Mouse (Mus musculus): ENCODE data around the gene Abt1. TPM values are rescaled to one million over a fixed set of nuclear protein-coding genes. Genes with fewer than 3 reads are reported as not detected.

Abt1 gene
- polyA plus RNA-seq, 1 experiment from 2014 or later = 14.6 TPM

GRCm38 (mm10) chr13:23444451-23444850, 20.8 kb upstream of the Abt1 start:
- H3K4me1 ChIP-seq (ENCODE audit: insufficient read depth, low read length) = peaks cover 14% of the 10 kb centered on the region
- H3K9me3 ChIP-seq (ENCODE audit: low read length) = no peaks in the 10 kb centered on the region
- H3K4me3 ChIP-seq (ENCODE audit: low read length) = no peak overlapping the region
- peak overlapping the region; percentile 83 for H3K4me2 ChIP-seq (replicated peaks; ENCODE audit: low read depth, low read length)
- H3K27me3 ChIP-seq (ENCODE audit: insufficient read depth, low read length) = no peaks in the 10 kb centered on the region
- H3K9ac ChIP-seq (replicated peaks; ENCODE audit: low read length) = peak overlapping the region; percentile 26; the same call in 1 of the 2 replicates
- WGBS = 68% methylated on average over 5 of the region's 5 CpGs
- H3K27ac ChIP-seq (ENCODE audit: low read length) = no peak overlapping the region
- no peaks in the 10 kb centered on the region for H3K36me3 ChIP-seq (ENCODE audit: insufficient read depth, low read length)
- no peak for ATAC-seq (ENCODE audit: low FRiP score, low TSS enrichment)

- no peak for ATAC-seq (ENCODE audit: low FRiP score, low TSS enrichment)
- no peak overlapping the region for H3K4me2 ChIP-seq (replicated peaks; ENCODE audit: low read depth, low read length)
- no peak overlapping the region for H3K27ac ChIP-seq (ENCODE audit: low read length)
- H3K36me3 ChIP-seq (ENCODE audit: insufficient read depth, low read length) = no peaks in the 10 kb centered on the region
- H3K9ac ChIP-seq (replicated peaks; ENCODE audit: low read length) = no peak overlapping the region
- H3K27me3 ChIP-seq (ENCODE audit: insufficient read depth, low read length) = no peaks in the 10 kb centered on the region
- WGBS = 71% methylated on average over 10 of the region's 10 CpGs
- H3K4me1 ChIP-seq (ENCODE audit: insufficient read depth, low read length) = peaks cover 16% of the 10 kb centered on the region
- H3K9me3 ChIP-seq (ENCODE audit: low read length) = no peaks in the 10 kb centered on the region
- H3K4me3 ChIP-seq (ENCODE audit: low read length) = no peak overlapping the region
Measured at GRCm38 (mm10) chr13:23439901-23440300, 16.2 kb upstream of the Abt1 start.

- ATAC-seq (ENCODE audit: low FRiP score, low TSS enrichment) = peak; percentile 60; the same call in 1 of the 2 replicates
- H3K9ac ChIP-seq (replicated peaks; ENCODE audit: low read length) = 0 out of 2 replicates have a peak overlapping the region, but pooled peaks have one; percentile 38
Measured at GRCm38 (mm10) chr13:23438521-23438920, 14.9 kb upstream of the Abt1 start.

GRCm38 (mm10) chr13:23437908-23438307, 14.2 kb upstream of the Abt1 start:
- WGBS = under 1% methylated on average over 17 of the region's 17 CpGs
- peak; percentile 91 for ATAC-seq (ENCODE audit: low FRiP score, low TSS enrichment)
- H3K36me3 ChIP-seq (ENCODE audit: insufficient read depth, low read length) = no peaks in the 10 kb centered on the region
- peak overlapping the region; percentile 84; the same call in 1 of the 2 replicates for H3K27ac ChIP-seq (ENCODE audit: low read length)
- peak overlapping the region; percentile 56 for H3K4me3 ChIP-seq (ENCODE audit: low read length)
- H3K9ac ChIP-seq (replicated peaks; ENCODE audit: low read length) = peak overlapping the region; percentile 69
- H3K4me2 ChIP-seq (replicated peaks; ENCODE audit: low read depth, low read length) = peak overlapping the region; percentile 59
- H3K27me3 ChIP-seq (ENCODE audit: insufficient read depth, low read length) = no peaks in the 10 kb centered on the region
- peaks cover 17% of the 10 kb centered on the region for H3K4me1 ChIP-seq (ENCODE audit: insufficient read depth, low read length)
- H3K9me3 ChIP-seq (ENCODE audit: low read length) = no peaks in the 10 kb centered on the region

More at GRCm38 (mm10) chr13:23438521-23438920, 14.9 kb upstream of the Abt1 start:
- H3K4me1 ChIP-seq (ENCODE audit: insufficient read depth, low read length) = peaks cover 14% of the 10 kb centered on the region
- WGBS = 0% methylated on average over 7 of the region's 7 CpGs
- H3K4me2 ChIP-seq (replicated peaks; ENCODE audit: low read depth, low read length) = peak overlapping the region; percentile 59
- H3K4me3 ChIP-seq (ENCODE audit: low read length) = peak overlapping the region; percentile 56
- H3K27ac ChIP-seq (ENCODE audit: low read length) = no peak overlapping the region
- H3K36me3 ChIP-seq (ENCODE audit: insufficient read depth, low read length) = no peaks in the 10 kb centered on the region
- H3K27me3 ChIP-seq (ENCODE audit: insufficient read depth, low read length) = no peaks in the 10 kb centered on the region
- H3K9me3 ChIP-seq (ENCODE audit: low read length) = no peaks in the 10 kb centered on the region

- H3K9me3 ChIP-seq (ENCODE audit: low read length) = no peaks in the 10 kb centered on the region
- peak overlapping the region; percentile 56 for H3K4me3 ChIP-seq (ENCODE audit: low read length)
- ATAC-seq (ENCODE audit: low FRiP score, low TSS enrichment) = peak; percentile 24; the same call in 1 of the 2 replicates
- H3K27ac ChIP-seq (ENCODE audit: low read length) = peak overlapping the region; percentile 84
- peaks cover 17% of the 10 kb centered on the region for H3K4me1 ChIP-seq (ENCODE audit: insufficient read depth, low read length)
- peak overlapping the region; percentile 69 for H3K9ac ChIP-seq (replicated peaks; ENCODE audit: low read length)
- no peaks in the 10 kb centered on the region for H3K36me3 ChIP-seq (ENCODE audit: insufficient read depth, low read length)
- WGBS = under 1% methylated on average over 32 of the region's 32 CpGs
- peak overlapping the region; percentile 59 for H3K4me2 ChIP-seq (replicated peaks; ENCODE audit: low read depth, low read length)
- H3K27me3 ChIP-seq (ENCODE audit: insufficient read depth, low read length) = no peaks in the 10 kb centered on the region
Measured at GRCm38 (mm10) chr13:23436861-23437822, 13.5 kb upstream of the Abt1 start.

GRCm38 (mm10) chr13:23436231-23436661, 12.6 kb upstream of the Abt1 start:
- Histone ChIP-seq H3K4me1 (ENCODE audit: insufficient read depth, low read length) (peaks cover 17% of the 10 kb centered on the region), H3K27me3 (ENCODE audit: insufficient read depth, low read length) (no peaks in the 10 kb centered on the region), H3K36me3 (ENCODE audit: insufficient read depth, low read length) (no peaks in the 10 kb centered on the region), H3K9me3 (ENCODE audit: low read length) (no peaks in the 10 kb centered on the region), H3K9ac (replicated peaks; ENCODE audit: low read length) (no peak overlapping the region), H3K4me2 (replicated peaks; ENCODE audit: low read depth, low read length) (peak overlapping the region; percentile 65), H3K4me3 (ENCODE audit: low read length) (peak overlapping the region; percentile 54), H3K27ac (ENCODE audit: low read length) (no peak overlapping the region)
- WGBS = 0% methylated on average over 11 of the region's 11 CpGs
- ATAC-seq (ENCODE audit: low FRiP score, low TSS enrichment) = no peak

GRCm38 (mm10) chr13:23435676-23436075, 12.0 kb upstream of the Abt1 start:
- Histone ChIP-seq H3K27me3 (ENCODE audit: insufficient read depth, low read length) (no peaks in the 10 kb centered on the region), H3K4me1 (ENCODE audit: insufficient read depth, low read length) (peaks cover 17% of the 10 kb centered on the region), H3K9me3 (ENCODE audit: low read length) (no peaks in the 10 kb centered on the region), H3K27ac (ENCODE audit: low read length) (0 out of 2 replicates have a peak overlapping the region, but pooled peaks have one; percentile 55), H3K9ac (replicated peaks; ENCODE audit: low read length) (peak overlapping the region; percentile 59), H3K4me3 (ENCODE audit: low read length) (peak overlapping the region; percentile 54), H3K36me3 (ENCODE audit: insufficient read depth, low read length) (no peaks in the 10 kb centered on the region), H3K4me2 (replicated peaks; ENCODE audit: low read depth, low read length) (peak overlapping the region; percentile 65)
- no peak for ATAC-seq (ENCODE audit: low FRiP score, low TSS enrichment)
- WGBS = 2% methylated on average over 12 of the region's 12 CpGs

GRCm38 (mm10) chr13:23435241-23435640, 11.6 kb upstream of the Abt1 start:
- H3K36me3 ChIP-seq (ENCODE audit: insufficient read depth, low read length) = no peaks in the 10 kb centered on the region
- H3K27ac ChIP-seq (ENCODE audit: low read length) = no peak overlapping the region
- peak overlapping the region; percentile 65 for H3K4me2 ChIP-seq (replicated peaks; ENCODE audit: low read depth, low read length)
- ATAC-seq (ENCODE audit: low FRiP score, low TSS enrichment) = no peak
- WGBS = 19% methylated on average over 4 of the region's 4 CpGs
- H3K9me3 ChIP-seq (ENCODE audit: low read length) = no peaks in the 10 kb centered on the region
- H3K9ac ChIP-seq (replicated peaks; ENCODE audit: low read length) = peak overlapping the region; percentile 59
- H3K4me1 ChIP-seq (ENCODE audit: insufficient read depth, low read length) = peaks cover 17% of the 10 kb centered on the region
- H3K27me3 ChIP-seq (ENCODE audit: insufficient read depth, low read length) = no peaks in the 10 kb centered on the region
- peak overlapping the region; percentile 54 for H3K4me3 ChIP-seq (ENCODE audit: low read length)

GRCm38 (mm10) chr13:23434426-23434825, 10.8 kb upstream of the Abt1 start:
- 16% methylated on average over 7 of the region's 7 CpGs for WGBS

More at GRCm38 (mm10) chr13:23434426-23434825, 10.8 kb upstream of the Abt1 start:
- H3K27me3 ChIP-seq (ENCODE audit: insufficient read depth, low read length) = no peaks in the 10 kb centered on the region
- H3K27ac ChIP-seq (ENCODE audit: low read length) = no peak overlapping the region
- peak overlapping the region; percentile 34 for H3K4me2 ChIP-seq (replicated peaks; ENCODE audit: low read depth, low read length)
- no peaks in the 10 kb centered on the region for H3K9me3 ChIP-seq (ENCODE audit: low read length)
- H3K4me3 ChIP-seq (ENCODE audit: low read length) = peak overlapping the region; percentile 5
- H3K36me3 ChIP-seq (ENCODE audit: insufficient read depth, low read length) = no peaks in the 10 kb centered on the region
- peak overlapping the region; percentile 38; the same call in 1 of the 2 replicates for H3K9ac ChIP-seq (replicated peaks; ENCODE audit: low read length)
- peaks cover 25% of the 10 kb centered on the region for H3K4me1 ChIP-seq (ENCODE audit: insufficient read depth, low read length)
- no peak for ATAC-seq (ENCODE audit: low FRiP score, low TSS enrichment)
